Mouse (Mus musculus) midbrain, embryonic 14.5 days (tissue): Measurements from ENCODE around the gene Ltc4s. TPM values are rescaled to one million over a fixed set of nuclear protein-coding genes. Genes with fewer than 3 reads are reported as not detected.
A peak's percentile ranks its signal among the peaks of the same experiment; 100 is the strongest.

Source experiments
- ATAC-seq: fragments of 200-750 bp; cut with Nextera tagmentation; 2 replicates; pipeline ENCODE4 v1.8.0; 2017; ENCODE audit warnings: moderate number of reproducible peaks, moderate library complexity; ENCODE audit not compliant: low FRiP score, low TSS enrichment
- DNase-seq: peaks from one replicate; pipeline ENCODE4 v3.0.0-alpha.2; 2015
- H3K27ac ChIP-seq: fragments of 300-500 bp; sonication (generic); replicated peaks from 2 replicates; pipeline ENCODE4 v1.5.1; 2014; ENCODE audit warnings: mild to moderate bottlenecking, low read depth, low read length, moderate library complexity
- H3K27me3 ChIP-seq: fragments of 300-500 bp; sonication (generic); 2 replicates; pipeline ENCODE4 v1.6.1; 2014; ENCODE audit warnings: low read length, control low read depth, mixed read lengths; ENCODE audit not compliant: control insufficient read depth, insufficient read depth
- H3K36me3 ChIP-seq: fragments of 300-500 bp; sonication (generic); 2 replicates; pipeline ENCODE4 v1.6.1; 2014; ENCODE audit warnings: low read length, control low read depth; ENCODE audit not compliant: control insufficient read depth, insufficient read depth
- H3K4me1 ChIP-seq: fragments of 300-500 bp; sonication (generic); 2 replicates; pipeline ENCODE4 v1.6.1; 2014; ENCODE audit warnings: mild to moderate bottlenecking, antibody characterized with exemption, low read length, control low read depth; ENCODE audit not compliant: control insufficient read depth, insufficient read depth
- H3K4me2 ChIP-seq: fragments of 300-500 bp; sonication (generic); 2 replicates; pipeline ENCODE4 v1.6.1; 2014; ENCODE audit warnings: mild to moderate bottlenecking, low read length, moderate library complexity
- H3K4me3 ChIP-seq: fragments of 300-500 bp; sonication (generic); replicated peaks from 2 replicates; pipeline ENCODE4 v1.5.1; 2014; ENCODE audit warnings: low read depth, low read length
- H3K9ac ChIP-seq: fragments of 300-500 bp; sonication (generic); replicated peaks from 2 replicates; pipeline ENCODE4 v1.6.1; 2014; ENCODE audit warnings: mild to moderate bottlenecking, low read length, moderate library complexity
- H3K9me3 ChIP-seq: fragments of 300-500 bp; sonication (generic); 2 replicates; pipeline ENCODE4 v1.6.1; 2016; ENCODE audit warnings: low read length, control low read depth, mixed read lengths; ENCODE audit not compliant: control insufficient read depth
- WGBS: fragments of 180-500 bp; shearing (Covaris S2); extraction: QIAGEN DNeasy Blood & Tissue Kit; methylation state at CpG from one replicate; pipeline ENCODE4 v1.1.7; 2014; 5-methylcytosine and 5-hydroxymethylcytosine counted together
- polyA plus RNA-seq: library from polyadenylated mRNA; unstranded; fragments of >200 nt; fragmentation: Nextera tagmentation; extraction: Ambion mirVana; gene quantifications from 2 replicates; pipeline ENCODE4 v1.2.1, GENCODE M21; 2014

Ltc4s gene
- polyA plus RNA-seq, result 1.0 and 2.5 TPM in 2 replicates

DNA sequence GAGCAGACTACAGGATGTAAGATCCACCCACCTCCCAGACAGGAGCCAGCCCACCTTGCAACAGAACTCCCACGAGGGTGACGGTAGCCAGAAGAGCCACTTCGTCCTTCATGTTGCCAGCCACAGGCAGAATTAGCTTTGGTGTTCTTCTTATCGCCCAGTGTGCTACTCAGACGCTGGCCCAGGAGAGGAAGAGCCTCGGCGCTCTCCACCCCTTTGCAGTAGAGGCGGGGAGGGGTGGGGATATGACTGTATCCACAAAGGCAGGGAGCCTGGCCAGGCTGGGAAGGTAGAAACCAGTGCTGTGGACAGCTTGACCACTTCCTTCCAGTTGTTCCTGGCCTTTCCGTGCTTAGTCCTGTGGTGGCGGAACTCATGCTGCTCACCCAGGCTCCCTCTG is at the start of gene Ltc4s:
Gene Ltc4s, minus strand, starts transcription at position 293 of the 400 bp plus-strand sequence.
- H3K4me3 ChIP-seq, result peak within 1 kb of the TSS; percentile 48
- no peaks in the 10 kb centered on the region for H3K9me3 ChIP-seq
- H3K27ac ChIP-seq, result no peak within 1 kb of the TSS
- H3K9ac ChIP-seq, result no peak within 1 kb of the TSS; the same call in 1 of the 2 replicates
- H3K36me3 ChIP-seq, result peaks cover 23% of the 10 kb centered on the region
- 49% methylated on average over 10 of the region's 10 CpGs for WGBS
- H3K4me1 ChIP-seq, result peaks cover 14% of the 10 kb centered on the region
- ATAC-seq (no peak), DNase-seq (no peak)
- peak within 1 kb of the TSS; percentile 93 for H3K4me2 ChIP-seq
- H3K27me3 ChIP-seq, result peaks cover 11% of the 10 kb centered on the region; the same call in 1 of the 2 replicates

DNA sequence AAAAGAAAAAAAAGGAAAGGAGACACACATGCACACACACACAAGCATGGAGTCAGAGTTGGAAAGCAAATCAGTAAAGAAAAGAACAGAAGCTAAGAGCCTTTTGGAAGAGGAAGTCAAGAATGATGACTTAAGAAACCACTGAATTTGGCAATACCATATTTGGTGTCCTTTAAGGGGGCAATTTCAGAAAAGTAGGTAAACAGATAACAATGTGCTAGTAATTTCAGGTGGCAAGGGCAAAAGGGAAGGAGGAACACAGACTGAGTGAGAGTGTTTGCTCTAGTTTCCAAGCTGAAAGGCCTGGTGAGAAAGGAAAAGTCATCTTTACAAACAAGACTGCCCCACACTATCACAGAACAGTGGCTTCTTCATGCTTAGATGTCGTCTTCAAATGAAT is 48.0 kb upstream of the Ltc4s start:
- H3K4me1 ChIP-seq, result peaks cover 17% of the 10 kb centered on the region
- H3K9ac ChIP-seq, result no peak overlapping the region
- H3K4me3 ChIP-seq, result no peak overlapping the region
- ATAC-seq, result no peak
- no peak for DNase-seq
- H3K4me2 ChIP-seq, result no peak overlapping the region
- H3K27me3 ChIP-seq, result no peaks in the 10 kb centered on the region
- H3K9me3 ChIP-seq, result no peaks in the 10 kb centered on the region
- no peak overlapping the region for H3K27ac ChIP-seq
- 88% methylated on average over 1 of the region's 1 CpGs for WGBS
- H3K36me3 ChIP-seq, result peaks cover 12% of the 10 kb centered on the region; the same call in 1 of the 2 replicates

DNA sequence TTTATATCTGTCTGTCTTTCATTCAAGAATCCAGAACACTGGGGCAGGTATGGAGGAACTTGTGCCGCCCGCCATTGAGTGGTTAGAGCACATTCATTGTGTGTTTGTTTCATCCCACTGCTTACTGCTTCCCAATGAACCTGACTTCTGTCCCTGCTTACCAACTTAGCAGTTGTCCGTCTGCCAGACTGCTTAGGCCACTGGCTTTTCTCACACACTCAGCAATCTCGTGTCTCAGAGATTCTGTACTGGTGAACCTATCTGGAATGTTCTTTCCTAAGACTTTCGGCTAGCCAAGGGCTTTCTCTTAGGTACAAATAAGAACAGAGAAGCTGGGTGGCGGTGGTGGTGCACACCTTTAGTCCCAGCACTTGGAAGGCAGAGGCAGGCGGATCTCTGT is 47.3 kb upstream of the Ltc4s start:
- Histone ChIP-seq H3K4me2 (no peak overlapping the region), H3K36me3 (peaks cover 16% of the 10 kb centered on the region; the same call in 1 of the 2 replicates), H3K27me3 (no peaks in the 10 kb centered on the region), H3K4me1 (peaks cover 15% of the 10 kb centered on the region), H3K9ac (no peak overlapping the region), H3K27ac (no peak overlapping the region), H3K9me3 (no peaks in the 10 kb centered on the region), H3K4me3 (no peak overlapping the region)
- DNase-seq, result no peak
- 95% methylated on average over 7 of the region's 7 CpGs for WGBS
- ATAC-seq, result no peak

DNA sequence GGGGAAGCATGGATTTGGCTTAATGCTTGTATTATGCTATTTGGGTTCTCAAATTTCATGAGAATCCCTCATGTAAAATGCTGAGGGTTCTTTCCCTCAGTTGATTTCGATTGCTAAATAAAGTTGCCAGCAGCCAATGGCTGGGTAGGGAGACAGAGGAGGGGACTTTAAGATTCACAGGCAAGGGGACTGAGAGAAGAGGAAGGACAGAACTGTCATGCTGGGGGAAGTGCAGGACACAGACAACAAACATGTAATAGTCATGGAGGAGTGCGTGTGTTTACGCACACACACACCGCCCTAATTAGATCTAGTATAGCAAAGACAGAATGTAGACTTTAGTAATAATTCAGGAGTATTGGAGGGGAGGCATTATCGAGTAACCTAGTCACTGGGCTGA is 46.8 kb upstream of the Ltc4s start:
- ATAC-seq (no peak), DNase-seq (no peak)
- H3K27me3 ChIP-seq, result no peaks in the 10 kb centered on the region
- H3K27ac ChIP-seq, result no peak overlapping the region
- H3K4me1 ChIP-seq, result peaks cover 11% of the 10 kb centered on the region; the same call in 1 of the 2 replicates
- no peak overlapping the region for H3K4me2 ChIP-seq
- WGBS, result 93% methylated on average over 5 of the region's 5 CpGs
- H3K9me3 ChIP-seq, result no peaks in the 10 kb centered on the region
- no peak overlapping the region for H3K4me3 ChIP-seq
- H3K36me3 ChIP-seq, result peaks cover 18% of the 10 kb centered on the region; the same call in 1 of the 2 replicates
- H3K9ac ChIP-seq, result no peak overlapping the region

DNA sequence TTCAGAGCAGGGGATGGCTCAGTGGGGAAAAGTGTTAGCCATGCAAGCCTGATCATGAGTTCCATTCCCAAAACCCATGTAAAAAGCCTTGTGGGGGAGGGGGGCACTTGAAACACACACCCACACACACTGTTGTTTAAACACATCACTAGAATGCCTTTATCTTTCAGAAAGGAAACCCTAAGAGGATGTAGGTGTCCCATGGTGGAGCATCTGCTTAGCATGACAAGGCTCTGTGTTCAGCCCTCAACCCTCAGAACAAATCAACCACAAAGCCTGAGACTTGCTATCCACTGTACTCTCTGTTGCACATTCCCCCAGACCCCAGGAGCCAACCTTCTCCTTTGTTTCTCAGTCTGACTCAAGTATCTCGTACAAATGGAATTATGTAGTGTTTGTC is 41.6 kb upstream of the Ltc4s start:
- no peak overlapping the region for H3K27ac ChIP-seq
- DNase-seq (no peak), ATAC-seq (no peak)
- no peaks in the 10 kb centered on the region for H3K9me3 ChIP-seq
- no peak overlapping the region for H3K9ac ChIP-seq
- no peaks in the 10 kb centered on the region for H3K27me3 ChIP-seq
- 77% methylated on average over 1 of the region's 1 CpGs for WGBS
- peaks cover 7% of the 10 kb centered on the region; the same call in 1 of the 2 replicates for H3K36me3 ChIP-seq
- H3K4me1 ChIP-seq, result no peaks in the 10 kb centered on the region
- H3K4me2 ChIP-seq, result no peak overlapping the region
- no peak overlapping the region for H3K4me3 ChIP-seq

DNA sequence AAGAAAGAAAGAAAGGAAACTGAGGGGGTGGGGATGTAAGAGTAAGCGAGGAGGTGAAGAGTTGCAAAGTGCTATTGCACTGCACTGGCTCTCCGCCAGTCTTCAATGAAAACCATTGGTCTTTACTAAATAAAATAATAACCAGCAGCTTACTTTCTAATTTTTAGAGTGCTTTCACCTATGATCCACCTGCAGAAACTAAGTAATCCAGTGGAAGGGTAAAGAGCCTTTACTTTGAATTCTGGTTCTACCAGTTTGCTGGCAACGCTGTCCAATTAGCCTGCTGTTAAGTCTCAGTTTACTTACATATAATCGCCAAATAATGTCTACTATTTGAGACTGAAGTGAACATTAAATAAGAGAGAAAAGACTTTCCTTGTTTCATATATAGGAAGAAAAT is 40.6 kb upstream of the Ltc4s start:
- no peak overlapping the region for H3K4me3 ChIP-seq
- H3K4me2 ChIP-seq, result no peak overlapping the region
- no peaks in the 10 kb centered on the region for H3K9me3 ChIP-seq
- H3K27me3 ChIP-seq, result no peaks in the 10 kb centered on the region
- WGBS, result 93% methylated on average over 4 of the region's 4 CpGs
- H3K4me1 ChIP-seq, result no peaks in the 10 kb centered on the region
- H3K27ac ChIP-seq, result no peak overlapping the region
- ATAC-seq (no peak), DNase-seq (no peak)
- peaks cover 7% of the 10 kb centered on the region; the same call in 1 of the 2 replicates for H3K36me3 ChIP-seq
- no peak overlapping the region for H3K9ac ChIP-seq

DNA sequence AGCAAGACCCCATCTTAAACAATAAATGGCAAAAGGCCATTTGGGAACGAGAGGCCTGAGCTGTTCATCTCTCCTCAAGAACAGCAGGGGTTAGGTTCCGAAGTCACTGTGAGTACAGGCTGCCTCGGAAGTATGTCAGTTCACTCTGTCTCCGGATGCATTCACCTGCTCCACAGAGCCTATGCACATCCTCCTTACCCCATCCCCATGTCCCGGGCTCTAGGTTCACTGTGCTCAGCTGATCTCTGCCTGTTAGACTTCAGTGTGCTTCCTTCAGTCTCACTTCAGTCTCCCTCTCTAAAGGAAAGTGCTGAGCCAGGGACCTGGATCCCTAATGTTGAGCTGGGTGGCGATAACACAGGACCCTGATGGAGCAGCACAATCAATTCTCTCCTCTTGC is 39.3 kb upstream of the Ltc4s start:
- peaks cover 7% of the 10 kb centered on the region; the same call in 1 of the 2 replicates for H3K36me3 ChIP-seq
- H3K9ac ChIP-seq, result no peak overlapping the region
- 90% methylated on average over 6 of the region's 6 CpGs for WGBS
- no peak for DNase-seq
- no peaks in the 10 kb centered on the region for H3K4me1 ChIP-seq
- no peak overlapping the region for H3K4me3 ChIP-seq
- H3K27me3 ChIP-seq, result no peaks in the 10 kb centered on the region
- no peak overlapping the region for H3K27ac ChIP-seq
- H3K4me2 ChIP-seq, result no peak overlapping the region
- ATAC-seq, result no peak
- H3K9me3 ChIP-seq, result no peaks in the 10 kb centered on the region

DNA sequence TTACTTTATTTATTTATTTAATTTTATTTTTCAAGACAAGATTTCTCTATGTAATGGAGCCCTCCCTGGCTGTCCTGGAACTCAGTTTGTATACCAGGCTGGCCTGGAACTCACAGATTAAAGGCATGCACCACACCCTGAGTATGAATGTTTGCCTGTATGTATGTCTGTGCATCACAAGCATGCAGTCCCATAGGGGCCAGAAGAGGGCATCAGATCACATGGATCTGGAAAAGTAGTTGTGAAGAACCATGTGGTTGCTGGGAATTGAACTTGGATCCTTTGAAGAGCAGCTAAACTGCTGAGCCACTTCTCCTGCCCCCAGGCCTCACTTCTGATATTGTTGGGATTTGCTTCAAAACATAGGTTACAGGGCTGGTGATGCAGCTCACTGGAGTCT is 38.6 kb upstream of the Ltc4s start:
- Histone ChIP-seq H3K9ac (no peak overlapping the region), H3K27me3 (no peaks in the 10 kb centered on the region), H3K4me1 (no peaks in the 10 kb centered on the region), H3K9me3 (no peaks in the 10 kb centered on the region), H3K27ac (no peak overlapping the region), H3K4me2 (no peak overlapping the region), H3K4me3 (no peak overlapping the region), H3K36me3 (peaks cover 7% of the 10 kb centered on the region; the same call in 1 of the 2 replicates)
- DNase-seq (no peak), ATAC-seq (no peak)

DNA sequence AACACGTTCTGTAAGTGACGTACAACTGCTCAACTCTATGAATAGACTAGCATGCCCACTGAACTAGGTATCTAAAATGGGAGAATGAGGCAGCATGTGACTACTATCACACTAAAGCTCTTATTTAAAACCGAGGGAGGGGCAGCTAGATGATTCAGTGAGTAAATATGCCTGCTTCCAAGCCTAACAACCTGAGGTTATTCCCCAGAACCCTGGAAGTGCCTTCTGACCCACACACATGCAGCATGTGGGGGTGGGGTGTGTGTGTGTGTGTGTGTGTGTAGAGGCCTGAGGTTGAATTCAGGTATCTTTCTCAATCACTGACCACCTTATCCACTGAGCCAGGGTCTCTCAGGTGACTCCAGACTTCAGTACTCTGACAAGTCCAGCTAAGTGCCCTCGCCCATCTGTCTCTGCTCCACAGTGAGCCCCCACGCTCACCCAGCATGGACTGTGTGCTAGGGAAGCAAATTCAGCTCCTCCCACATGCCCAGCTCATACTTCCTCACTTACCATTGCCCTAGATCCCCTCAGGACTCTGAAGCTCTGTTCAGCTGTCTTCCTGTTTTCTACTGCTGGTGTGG is 37.2 kb upstream of the Ltc4s start:
- ATAC-seq (no peak), DNase-seq (no peak)
- H3K36me3 ChIP-seq, result peaks cover 2% of the 10 kb centered on the region; the same call in 1 of the 2 replicates
- no peak overlapping the region for H3K27ac ChIP-seq
- H3K9me3 ChIP-seq, result no peaks in the 10 kb centered on the region
- H3K4me2 ChIP-seq, result no peak overlapping the region
- WGBS, result 88% methylated on average over 5 of the region's 5 CpGs
- H3K9ac ChIP-seq, result no peak overlapping the region
- H3K27me3 ChIP-seq, result no peaks in the 10 kb centered on the region
- no peaks in the 10 kb centered on the region for H3K4me1 ChIP-seq
- H3K4me3 ChIP-seq, result no peak overlapping the region
